Mouse (Mus musculus) activated CD4-positive, CD25-positive, alpha-beta regulatory T cell, adult 9 weeks (primary cell): ENCODE measurements around the gene Chst1. TPM values are rescaled to one million over a fixed set of nuclear protein-coding genes. Genes with fewer than 3 reads are reported as not detected.

Source experiments
- polyA plus RNA-seq: library from polyadenylated mRNA; unstranded; fragments of 100-300 nt; shearing (Covaris generic); gene quantifications from one replicate; pipeline ENCODE4 v1.2.1, GENCODE M21; 2017

The Chst1 gene
- not detected for polyA plus RNA-seq

GRCm38 (mm10) chr2:92599487-92600347 lies at the start of gene Chst1:
TSS of gene Chst1 (plus strand) at chr2:92599707.

Other genes starting within 250 kb of the Chst1 start
- gene Pex16, start 225.0 kb upstream of the Chst1 start, polyA plus RNA-seq = 62.3 TPM
- 0.55 TPM for gene Large2, start 224.8 kb upstream of the Chst1 start, polyA plus RNA-seq
- gene 1700029I15Rik, start 217.2 kb upstream of the Chst1 start, polyA plus RNA-seq = 12.1 TPM
- gene Mapk8ip1, start 198.4 kb upstream of the Chst1 start, polyA plus RNA-seq = 1.3 TPM
- 12.7 TPM for gene Cry2, start 165.7 kb upstream of the Chst1 start, polyA plus RNA-seq
- gene Slc35c1, start 139.2 kb upstream of the Chst1 start, polyA plus RNA-seq = 86.3 TPM